Mouse (Mus musculus): ENCODE data around the gene Dock9. TPM values are rescaled to one million over a fixed set of nuclear protein-coding genes. Genes with fewer than 3 reads are reported as not detected.

Gene Dock9
- total RNA-seq, 2 experiments from 2014 or later = 256 to 267 TPM

DNA sequence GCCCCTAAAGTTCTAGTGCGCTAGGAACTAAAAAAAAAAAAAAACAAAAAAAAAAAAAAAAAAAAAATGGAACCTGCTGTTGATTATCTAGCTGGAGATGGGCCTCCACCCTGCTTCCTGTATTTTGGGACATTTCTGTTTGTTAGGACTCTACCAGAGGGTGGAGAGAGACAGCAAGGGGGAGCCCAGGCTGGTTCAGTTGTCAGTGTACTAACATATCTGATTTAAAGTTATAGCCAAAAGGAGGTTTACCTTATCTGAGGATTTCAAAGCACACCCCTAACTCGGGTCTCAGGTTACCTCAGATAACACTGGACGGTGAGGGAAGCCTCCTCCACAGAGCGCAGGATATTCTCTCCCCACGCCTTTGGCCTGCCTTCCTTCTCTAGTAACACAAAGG, 4.0 kb downstream of the Dock9 start:
- DNase-seq (ENCODE audit: low spot score in 2 of 2) = no peak

- no peak for DNase-seq (ENCODE audit: low spot score in 2 of 2)
Measured at GRCm38 (mm10) chr14:121791935-121792334, 5.7 kb downstream of the Dock9 start.

GRCm38 (mm10) chr14:121791112-121791511, 6.5 kb downstream of the Dock9 start:
- no peak for DNase-seq (ENCODE audit: low spot score in 2 of 2)

GRCm38 (mm10) chr14:121789273-121789672, 8.4 kb downstream of the Dock9 start:
- DNase-seq (ENCODE audit: low spot score in 2 of 2) = no peak

GRCm38 (mm10) chr14:121788451-121788850, 9.2 kb downstream of the Dock9 start:
- DNase-seq (ENCODE audit: low spot score in 2 of 2) = no peak

- DNase-seq (ENCODE audit: low spot score in 2 of 2) = no peak
Measured at GRCm38 (mm10) chr14:121787430-121787829, 10.2 kb downstream of the Dock9 start.

- no peak for DNase-seq (ENCODE audit: low spot score in 2 of 2)
Measured at GRCm38 (mm10) chr14:121786900-121787299, 10.7 kb downstream of the Dock9 start.

DNA sequence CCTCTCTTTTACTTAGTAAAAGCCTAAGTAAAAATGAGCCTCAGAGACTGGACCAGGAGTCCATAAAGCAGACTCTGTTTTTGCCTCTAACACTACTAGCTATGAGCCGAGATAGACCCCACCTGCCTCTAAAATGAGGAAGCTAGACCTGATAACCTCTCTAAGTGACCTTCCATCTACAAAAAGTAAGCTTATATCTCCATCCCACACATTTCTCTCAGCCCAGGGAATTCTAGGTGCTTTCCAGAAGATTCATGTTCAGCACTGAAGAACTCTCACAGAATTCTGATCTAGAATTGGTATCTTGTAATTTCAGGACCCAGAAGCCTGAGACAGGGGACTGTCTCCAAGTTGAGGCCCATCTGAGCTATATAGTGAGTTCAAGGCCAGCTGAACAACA, 12.2 kb downstream of the Dock9 start:
- DNase-seq (ENCODE audit: low spot score in 2 of 2) = no peak

DNA sequence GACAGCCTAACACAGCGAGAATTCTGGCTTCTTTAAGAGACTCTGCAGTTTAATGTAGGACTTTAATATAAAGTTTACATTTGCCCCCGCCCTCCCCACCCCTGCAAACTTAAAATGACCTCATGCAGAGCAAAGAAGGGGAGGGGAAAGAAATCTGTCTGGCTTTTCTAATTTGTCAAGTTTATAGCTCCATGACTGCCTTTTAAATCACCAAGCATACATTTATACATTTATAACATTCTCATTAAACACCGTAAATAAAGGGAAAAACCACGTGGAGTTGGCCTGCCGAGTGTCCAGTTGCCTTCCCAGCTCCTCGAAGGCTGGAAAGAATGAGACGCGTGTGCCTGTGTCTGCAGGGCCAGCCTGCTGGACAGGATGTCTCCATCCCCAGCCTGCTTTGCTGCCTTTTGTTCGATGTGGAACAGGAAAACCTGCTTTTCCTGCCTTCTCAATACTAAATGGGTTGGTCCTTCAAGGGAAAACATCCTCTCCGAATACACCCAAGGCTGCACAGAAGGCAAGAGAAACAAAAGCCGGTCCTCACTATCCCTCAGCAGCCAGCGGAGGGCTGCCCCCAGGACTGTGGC, 16.6 kb downstream of the Dock9 start:
- DNase-seq (ENCODE audit: low spot score in 2 of 2) = no peak

DNA sequence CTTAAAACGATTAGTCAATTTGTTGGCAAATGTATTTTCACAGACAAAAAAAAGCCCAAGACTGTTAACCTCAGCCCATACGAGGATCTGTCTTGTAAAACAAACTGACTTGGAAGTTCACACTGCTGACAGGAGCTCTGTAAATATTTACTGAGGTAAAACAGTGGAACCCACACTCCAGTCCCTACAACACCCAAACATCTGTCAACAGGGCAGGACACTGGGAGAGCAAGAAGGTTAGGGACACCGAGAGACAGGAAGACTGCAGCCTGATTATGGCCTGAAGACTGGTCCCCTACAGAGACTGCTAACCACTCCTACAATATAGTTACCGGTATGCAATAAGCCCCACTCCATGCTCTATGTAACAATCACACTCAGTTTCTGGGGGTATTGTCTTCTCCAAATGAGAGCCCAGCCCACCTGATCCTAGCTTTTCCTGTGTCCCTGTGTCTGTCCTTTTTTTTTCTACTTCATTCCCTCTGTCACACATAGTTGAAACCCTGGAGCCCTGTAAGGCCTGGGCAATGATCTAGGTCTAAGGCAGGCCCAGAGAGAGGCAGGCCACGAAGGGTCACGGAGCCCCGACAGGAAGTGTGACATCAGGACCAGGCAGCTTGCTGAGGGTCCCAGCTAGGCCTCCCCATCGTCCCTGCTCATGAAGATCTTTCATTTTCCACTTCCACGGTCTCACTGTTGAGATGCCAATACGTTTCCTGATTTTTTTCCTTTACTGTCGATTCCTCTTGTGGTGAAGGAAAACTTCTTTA, 17.3 kb downstream of the Dock9 start:
- DNase-seq (ENCODE audit: low spot score in 2 of 2) = no peak

DNA sequence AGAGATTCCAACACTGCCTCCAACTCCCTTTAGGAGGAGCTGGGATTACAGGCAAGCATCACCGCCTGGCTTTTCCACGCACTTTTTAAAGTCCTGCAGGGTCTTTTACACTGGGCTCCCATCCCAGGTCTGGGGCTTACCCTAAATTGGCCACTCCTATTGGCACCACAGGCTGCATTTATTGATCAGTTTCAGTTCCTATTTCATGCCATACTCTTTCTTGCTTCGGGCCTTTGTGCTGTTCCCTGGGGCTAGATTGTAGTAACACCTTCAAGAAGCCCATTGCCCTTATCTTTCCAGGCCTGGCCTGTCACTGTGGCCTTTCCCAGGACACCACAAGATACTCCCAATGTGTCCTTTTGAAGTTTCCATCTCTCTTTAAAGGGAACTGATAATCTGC, 18.0 kb downstream of the Dock9 start:
- no peak for DNase-seq (ENCODE audit: low spot score in 2 of 2)

DNA sequence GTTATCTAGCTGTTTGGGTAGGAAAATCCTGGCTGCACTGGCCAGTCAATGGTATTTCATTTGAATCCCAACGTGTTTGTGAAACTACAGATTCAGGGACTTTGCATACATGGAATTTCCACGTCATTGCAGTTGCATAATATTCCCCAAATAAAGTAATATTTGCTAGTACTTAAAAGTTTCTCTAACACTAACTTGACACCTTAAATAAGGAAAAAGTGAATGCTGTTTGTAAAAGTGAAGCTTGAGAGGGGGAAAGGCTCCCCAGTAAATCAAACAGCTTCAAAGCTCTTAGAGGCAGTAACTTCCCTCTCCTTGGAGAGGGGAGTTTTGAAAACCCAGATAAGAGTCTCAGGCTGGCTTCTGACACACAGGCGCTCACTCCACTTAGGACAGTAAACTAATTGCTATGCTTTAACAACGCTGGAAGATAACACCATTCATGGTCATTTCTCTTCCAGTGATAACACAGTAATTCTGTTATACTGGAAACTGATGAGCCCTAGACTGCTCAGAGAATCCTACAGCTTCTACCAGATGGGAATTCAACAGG, 20.3 kb downstream of the Dock9 start:
- DNase-seq (ENCODE audit: low spot score in 2 of 2) = no peak

GRCm38 (mm10) chr14:121776749-121777148, 20.9 kb downstream of the Dock9 start:
- no peak for DNase-seq (ENCODE audit: low spot score in 2 of 2)

DNA sequence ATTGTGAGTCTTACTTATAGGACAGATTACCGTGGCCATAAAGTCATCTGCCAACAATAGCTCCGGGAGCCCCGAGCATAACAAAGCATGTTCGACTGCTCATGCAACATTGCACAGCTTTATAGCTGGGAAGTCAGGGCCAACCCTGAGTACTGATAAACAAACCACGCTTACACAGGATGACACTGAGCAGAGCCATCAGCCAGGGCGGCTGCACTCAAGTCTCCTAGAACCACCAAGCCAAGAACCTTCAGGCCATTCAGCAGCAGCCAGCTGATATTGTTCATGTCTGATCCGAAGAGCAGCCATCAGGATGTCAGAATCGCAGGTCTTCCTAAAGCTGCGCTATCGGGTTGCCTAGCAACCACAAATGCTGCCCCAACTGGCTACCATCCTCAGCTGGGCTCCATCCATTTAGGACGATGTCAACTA, 35.6 kb downstream of the Dock9 start:
- peak in 1 of 2 experiments; percentile 29 for DNase-seq (ENCODE audit: low spot score in 2 of 2)

GRCm38 (mm10) chr14:121760403-121760802, 37.2 kb downstream of the Dock9 start:
- no peak for DNase-seq (ENCODE audit: low spot score in 2 of 2)

DNA sequence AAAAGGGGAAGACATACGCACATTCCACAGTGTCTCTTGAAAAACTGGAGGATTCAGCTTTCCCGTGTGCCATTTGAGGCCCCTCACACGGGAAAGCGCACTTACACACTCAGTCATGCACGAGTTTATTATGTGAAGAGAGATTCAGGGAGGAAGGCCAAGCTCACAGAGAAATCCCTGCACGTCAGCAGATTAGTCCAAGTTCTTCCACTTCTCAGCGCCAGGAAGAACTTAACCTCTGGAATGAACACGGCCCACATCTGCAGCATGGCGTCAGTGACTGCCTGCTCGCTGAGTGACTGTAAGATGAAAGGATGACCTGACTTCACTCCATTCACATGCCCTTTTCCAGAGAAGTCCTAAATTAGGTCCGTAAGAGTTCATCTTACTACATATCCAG, 43.5 kb downstream of the Dock9 start:
- no peak for DNase-seq (ENCODE audit: low spot score in 2 of 2)

DNA sequence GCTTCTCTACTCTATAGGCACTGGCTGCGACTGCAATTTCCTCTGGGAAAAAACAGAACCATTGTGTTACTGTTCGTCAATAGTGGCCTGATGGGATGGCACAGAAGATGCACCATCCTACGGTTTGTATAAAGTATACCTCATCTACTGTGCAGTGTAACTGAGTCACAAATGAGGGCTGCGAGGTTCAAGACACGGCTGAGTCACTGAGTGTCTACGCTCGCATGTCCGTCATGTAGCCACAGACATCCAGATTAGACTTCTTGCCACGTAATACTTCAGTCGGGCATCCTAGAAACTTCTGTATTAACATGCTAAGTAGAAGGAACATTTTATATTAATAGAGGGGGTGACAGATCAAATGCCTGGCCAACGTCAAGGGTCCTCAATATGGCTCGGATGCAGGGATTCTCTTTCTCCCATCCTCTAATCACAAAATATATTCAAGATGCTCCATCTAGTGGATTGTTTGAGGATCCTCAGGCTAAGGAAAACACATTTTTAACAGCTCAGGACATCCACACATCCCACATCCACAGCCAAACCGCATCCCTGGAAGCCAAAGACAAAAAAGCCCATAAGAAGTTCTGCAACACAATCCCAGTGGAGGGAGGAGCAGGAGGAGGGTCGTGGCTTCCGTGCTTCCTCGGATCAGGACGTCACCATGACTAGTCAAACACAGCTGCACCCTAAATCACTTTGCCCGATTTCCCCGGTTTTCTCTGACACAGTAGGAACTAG, 44.8 kb downstream of the Dock9 start:
- peak in 1 of 2 experiments; percentile 40 for DNase-seq (ENCODE audit: low spot score in 2 of 2)

GRCm38 (mm10) chr14:121749606-121750005, 48.0 kb downstream of the Dock9 start:
- DNase-seq (ENCODE audit: low spot score in 2 of 2) = no peak

DNA sequence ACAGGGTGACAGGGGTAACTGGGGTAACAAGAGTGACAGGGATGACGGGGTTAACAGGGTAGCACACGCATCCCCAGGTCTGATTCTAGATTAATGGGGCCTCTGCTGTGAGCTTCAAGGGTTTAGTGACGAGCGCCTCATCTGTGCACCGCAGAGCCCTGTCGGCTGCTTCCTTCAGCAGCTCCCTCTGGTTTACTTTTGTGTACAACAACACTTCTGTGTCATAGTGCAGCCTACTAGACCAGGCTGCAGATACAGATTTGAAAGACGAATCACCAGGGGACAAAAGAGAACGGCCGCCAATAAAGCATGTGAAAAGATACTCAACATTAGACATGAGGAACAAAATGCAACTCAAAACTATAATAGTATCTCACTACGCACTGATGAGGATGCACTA, 48.6 kb downstream of the Dock9 start:
- no peak for DNase-seq (ENCODE audit: low spot score in 2 of 2)

- DNase-seq (ENCODE audit: low spot score in 2 of 2) = no peak
Measured at GRCm38 (mm10) chr14:121747360-121747759, 50.3 kb downstream of the Dock9 start.

GRCm38 (mm10) chr14:121743787-121744417, 53.7 kb downstream of the Dock9 start:
- no peak for DNase-seq (ENCODE audit: low spot score in 2 of 2)

Data from layer of hippocampus, postnatal 14 days (tissue).